Mouse (Mus musculus) gastrocnemius, adult 18-20 months (tissue): ENCODE measurements at regions not wholly inside any gene's neighbourhood (a gene's known extent, or its start where the extent isn't known, plus 50 kb on each side); places are given as distances from the start of the nearest gene placed in this dataset.
A peak's percentile ranks its signal among the peaks of the same experiment; 100 is the strongest.

Source experiments
- DNase-seq: peaks from one replicate; pipeline ENCODE4 v3.0.0; 2021; ENCODE audit warnings: low spot score

DNA sequence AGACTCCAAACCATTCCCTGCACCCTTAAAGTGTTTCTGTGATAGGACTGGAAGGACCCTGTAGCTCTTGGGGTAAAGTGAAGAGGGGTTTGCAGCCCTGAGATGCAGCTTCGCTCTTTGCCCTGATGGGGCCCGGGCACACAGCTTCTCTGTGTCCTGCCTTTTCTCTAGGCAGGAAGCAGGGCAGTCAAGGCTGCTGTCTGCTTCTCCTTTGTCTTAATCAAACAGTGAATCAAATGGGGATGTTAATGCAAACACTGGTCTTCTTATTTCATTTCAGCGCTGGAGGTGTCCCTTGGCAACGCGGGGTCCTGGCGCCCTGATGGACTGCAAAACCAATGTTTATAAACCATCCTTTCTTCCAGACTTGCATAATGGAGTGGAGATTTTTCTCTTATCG, 200.6 kb upstream of the Tle4 start:
- no peak for DNase-seq

- no peak for DNase-seq
Observed at GRCm38 (mm10) chr19:14795910-14796309, 198.1 kb upstream of the Tle4 start.

GRCm38 (mm10) chr19:14789992-14790391, 192.1 kb upstream of the Tle4 start:
- no peak for DNase-seq

DNA sequence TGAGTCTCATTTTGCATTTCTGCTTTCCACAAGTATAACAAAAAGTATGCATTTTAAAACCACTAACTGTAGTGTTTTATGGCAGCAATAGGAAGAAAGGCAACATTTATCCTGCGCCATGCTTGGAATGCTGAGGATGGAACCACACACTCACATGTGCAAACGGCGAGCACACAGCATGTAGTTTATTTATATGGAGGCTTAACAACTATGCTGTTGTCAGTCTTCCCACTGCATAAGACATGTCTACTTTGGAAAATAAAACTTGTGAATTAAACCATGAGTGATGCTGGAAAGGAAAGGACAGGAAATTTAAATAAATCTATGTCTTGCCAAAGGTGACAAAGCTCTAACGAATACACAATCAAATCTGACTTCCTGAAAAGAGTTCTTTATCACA, 190.8 kb upstream of the Tle4 start:
- no peak for DNase-seq

GRCm38 (mm10) chr19:14786868-14787267, 189.0 kb upstream of the Tle4 start:
- DNase-seq = no peak

- DNase-seq = no peak
Observed at GRCm38 (mm10) chr19:14785661-14786060, 187.8 kb upstream of the Tle4 start.

DNA sequence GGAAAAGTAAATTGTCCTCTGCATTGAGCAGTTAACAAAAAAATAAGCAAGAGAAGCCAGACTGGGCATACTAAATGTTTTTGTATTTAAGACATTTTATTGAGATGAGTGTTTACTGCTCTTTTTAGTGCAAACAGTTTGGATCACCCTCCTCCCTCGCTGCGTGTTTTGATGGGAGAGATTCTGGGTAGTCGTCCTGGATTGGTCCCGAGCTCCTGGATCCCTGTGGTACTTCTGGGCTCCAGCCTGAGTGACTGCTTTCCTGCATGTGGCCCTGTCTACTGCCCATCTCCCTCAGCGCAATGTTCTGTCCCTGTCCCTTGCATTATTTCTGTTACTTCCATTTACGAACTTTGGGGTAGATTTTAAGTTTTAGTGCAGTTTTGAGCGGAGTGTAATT, 179.9 kb upstream of the Tle4 start:
- no peak for DNase-seq

DNA sequence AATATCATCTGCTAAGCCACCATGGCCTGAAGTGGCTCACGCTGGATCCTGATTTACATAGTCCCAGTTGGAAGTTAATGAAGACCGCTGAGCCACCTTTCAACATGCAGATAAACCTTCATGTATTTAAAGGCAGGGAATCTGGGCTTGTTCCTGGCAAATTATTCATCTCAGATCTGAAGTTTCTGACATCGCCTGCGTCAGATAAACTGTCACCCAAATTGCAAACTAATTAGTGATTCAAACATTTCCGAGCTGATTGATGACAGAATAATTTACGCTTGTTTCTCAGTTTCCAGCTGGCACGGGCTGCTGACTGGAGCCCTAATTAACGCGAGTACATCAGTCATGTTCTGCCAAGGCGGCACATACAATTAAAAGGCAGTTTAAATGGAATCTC, 179.3 kb upstream of the Tle4 start:
- DNase-seq = no peak

GRCm38 (mm10) chr19:14776791-14777190, 178.9 kb upstream of the Tle4 start:
- DNase-seq = no peak

DNA sequence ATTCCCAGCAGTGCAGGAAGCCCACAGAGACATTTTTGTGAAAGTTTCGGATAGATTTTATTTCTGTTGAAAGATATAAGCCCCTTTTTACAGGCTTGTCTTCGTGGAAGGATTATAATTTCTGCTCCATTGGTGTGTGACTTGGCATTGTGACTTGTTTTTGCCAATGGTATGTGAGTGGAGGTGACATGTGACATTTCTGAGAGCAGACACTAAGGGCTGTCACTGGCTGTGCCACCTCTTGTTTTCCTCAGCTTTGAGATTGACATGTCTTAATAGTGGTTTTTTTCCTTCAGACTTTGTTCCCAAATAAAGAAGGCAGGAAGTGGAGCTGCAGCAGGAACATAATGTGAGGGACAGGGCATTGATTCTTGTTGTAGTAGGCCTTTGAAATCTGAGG, 174.9 kb upstream of the Tle4 start:
- no peak for DNase-seq

GRCm38 (mm10) chr19:14752646-14753045, 154.8 kb upstream of the Tle4 start:
- DNase-seq = no peak

GRCm38 (mm10) chr19:14742361-14742760, 144.5 kb upstream of the Tle4 start:
- DNase-seq = no peak

GRCm38 (mm10) chr19:14740936-14741335, 143.1 kb upstream of the Tle4 start:
- DNase-seq = no peak

- no peak for DNase-seq
Observed at GRCm38 (mm10) chr19:14740139-14740538, 142.3 kb upstream of the Tle4 start.

GRCm38 (mm10) chr19:14736514-14736913, 138.7 kb upstream of the Tle4 start:
- DNase-seq = no peak

GRCm38 (mm10) chr19:14725329-14725728, 127.5 kb upstream of the Tle4 start:
- DNase-seq = no peak

DNA sequence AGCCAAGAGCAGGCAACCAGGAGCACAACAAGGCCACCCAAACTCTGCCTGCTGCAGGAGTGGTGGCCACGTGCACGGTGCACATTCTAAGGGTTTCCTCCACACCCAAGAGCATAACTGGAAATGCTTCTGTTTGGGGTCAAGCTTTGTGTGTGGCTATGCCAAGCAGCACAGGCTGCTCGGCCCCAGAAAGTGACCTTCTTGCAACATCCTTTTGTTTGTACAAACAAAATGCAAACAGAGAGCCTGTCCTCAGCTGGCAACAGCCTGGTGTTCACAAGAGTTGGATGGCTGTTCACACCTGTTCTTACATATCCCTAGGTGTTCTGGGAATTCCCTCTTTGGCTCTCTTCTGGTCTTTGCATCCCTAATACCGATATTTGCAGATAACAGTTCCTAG, 126.8 kb upstream of the Tle4 start:
- DNase-seq = no peak

- no peak for DNase-seq
Observed at GRCm38 (mm10) chr19:14705791-14706190, 107.9 kb upstream of the Tle4 start.

DNA sequence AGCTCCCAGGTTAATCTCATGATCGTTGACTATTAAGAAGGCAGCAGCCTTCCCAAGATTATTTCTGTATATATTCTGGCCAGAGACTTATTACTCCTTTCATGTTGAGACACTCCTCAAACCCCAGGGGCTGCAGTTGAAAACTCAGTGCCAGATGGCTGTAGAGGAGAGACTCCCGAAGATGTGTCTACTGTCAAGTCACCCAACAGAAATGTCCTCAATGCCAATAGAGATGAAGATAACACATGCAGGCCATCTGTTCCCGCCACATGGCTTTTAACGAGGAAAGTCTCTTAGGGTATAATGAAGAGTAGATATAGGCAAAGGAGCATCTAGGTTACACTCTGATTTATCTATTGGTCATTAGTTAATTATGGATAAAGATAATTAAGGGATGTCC, 103.3 kb upstream of the Tle4 start:
- no peak for DNase-seq

DNA sequence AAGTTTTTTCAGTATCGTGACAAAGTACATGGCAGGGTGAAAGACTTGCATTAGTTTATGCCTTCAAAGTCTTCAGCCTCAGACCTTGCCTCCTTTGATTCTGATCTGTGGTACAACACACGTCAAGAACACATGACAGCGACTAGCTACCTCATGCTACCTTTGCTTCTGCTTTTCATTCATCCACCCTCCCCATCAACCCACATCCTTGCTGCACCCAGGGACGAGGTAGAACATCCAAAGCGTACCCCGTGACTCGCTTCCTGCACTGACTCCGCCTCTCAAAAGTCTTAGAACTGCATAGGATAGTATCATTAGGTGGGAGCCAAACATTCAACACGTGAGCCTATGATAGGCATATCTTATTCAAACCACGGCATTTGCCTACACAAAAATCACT, 97.5 kb upstream of the Tle4 start:
- DNase-seq = no peak

GRCm38 (mm10) chr19:14692183-14692582, 94.3 kb upstream of the Tle4 start:
- DNase-seq = peak; percentile 24

DNA sequence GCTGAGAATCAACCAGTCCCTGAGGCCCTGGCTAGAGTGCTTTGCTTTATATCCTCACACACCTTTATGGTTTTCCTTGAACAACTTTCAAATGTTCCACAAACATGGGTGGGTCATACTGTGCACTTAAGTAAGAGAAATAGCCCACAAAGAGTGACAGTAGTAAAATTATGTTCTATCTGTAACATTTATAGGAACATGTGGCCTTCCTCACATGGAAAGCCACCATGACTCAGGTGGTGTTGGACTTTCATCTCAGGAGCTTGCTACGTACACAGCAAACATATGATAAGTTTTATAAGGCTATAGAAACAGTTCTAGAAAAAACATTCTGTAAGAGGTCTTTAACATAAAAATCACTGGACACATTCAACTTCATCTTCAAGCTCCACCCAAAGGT, 87.8 kb upstream of the Tle4 start:
- DNase-seq = no peak

DNA sequence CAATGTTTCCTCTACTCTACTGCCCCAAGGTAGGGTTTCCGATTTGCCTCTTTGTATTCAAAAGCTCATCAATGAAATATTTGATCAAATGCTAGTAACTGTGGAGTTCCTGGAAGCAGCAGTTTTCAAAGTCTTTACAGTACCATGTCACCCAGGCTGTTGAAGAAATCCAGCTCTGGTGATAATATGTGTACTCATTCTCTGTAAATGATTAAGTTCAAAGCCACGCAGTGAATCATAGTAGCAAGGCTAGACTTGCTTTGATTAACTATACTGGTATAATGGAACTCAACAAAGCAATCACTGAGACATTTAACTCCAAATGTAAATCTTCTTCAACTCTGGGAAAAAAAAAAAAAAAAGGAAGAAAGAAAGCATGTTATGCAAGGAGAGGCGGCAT, 86.8 kb upstream of the Tle4 start:
- no peak for DNase-seq

- no peak for DNase-seq
Observed at GRCm38 (mm10) chr19:14681306-14681705, 83.5 kb upstream of the Tle4 start.

GRCm38 (mm10) chr19:14679776-14680175, 81.9 kb upstream of the Tle4 start:
- no peak for DNase-seq
